Mouse (Mus musculus): ENCODE measurements at regions not wholly inside any gene's neighbourhood (a gene's known extent, or its start where the extent isn't known, plus 50 kb on each side); places are given as distances from the start of the nearest gene placed in this dataset.

DNA sequence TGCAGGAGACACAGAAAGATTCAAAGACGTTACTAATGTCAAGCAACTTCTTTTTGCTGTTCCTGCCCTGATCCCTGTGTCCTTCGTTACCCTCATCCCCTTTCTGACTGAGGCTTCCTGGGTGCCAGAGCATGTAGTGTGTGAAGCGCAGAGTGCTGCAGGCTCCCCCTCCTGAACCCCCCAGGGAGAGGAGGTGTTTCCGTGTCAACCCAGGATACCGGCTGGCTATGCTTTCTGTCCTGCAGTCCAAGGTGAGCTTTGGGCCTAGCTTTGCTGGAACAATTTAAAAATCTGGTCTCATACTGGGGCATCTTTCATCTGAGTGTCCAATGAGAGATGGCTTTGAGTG, 67.0 kb upstream of the Sept5 start:
- 0 out of 2 replicates have a peak, but pooled peaks cover 3% of the 10 kb centered on the region for H3K4me1 ChIP-seq (replicated peaks; ENCODE audit: control insufficient read depth, insufficient read depth, low read length)
- no peak overlapping the region for H3K27ac ChIP-seq (ENCODE audit: control insufficient read depth, insufficient read depth, low read length)
- H3K36me3 ChIP-seq (ENCODE audit: control insufficient read depth, insufficient read depth, low read length): no peaks in the 10 kb centered on the region
- no peak for DNase-seq
- TF ChIP-seq CTCF (IDR thresholded peaks at IDR 0.05; ENCODE audit: borderline replicate concordance, control insufficient read depth, extremely low read depth, insufficient read depth, low read length, poor library complexity): no peak
- no peak for TF ChIP-seq POLR2A (IDR thresholded peaks at IDR 0.05; ENCODE audit: control insufficient read depth, extremely low read depth, insufficient read depth, low read length, poor library complexity)
- H3K4me3 ChIP-seq (ENCODE audit: control insufficient read depth, insufficient read depth, low read length): no peak overlapping the region
- H3K27me3 ChIP-seq (ENCODE audit: control insufficient read depth, insufficient read depth, low read length): no peaks in the 10 kb centered on the region
- WGBS: 89% methylated on average over 5 of the region's 5 CpGs

DNA sequence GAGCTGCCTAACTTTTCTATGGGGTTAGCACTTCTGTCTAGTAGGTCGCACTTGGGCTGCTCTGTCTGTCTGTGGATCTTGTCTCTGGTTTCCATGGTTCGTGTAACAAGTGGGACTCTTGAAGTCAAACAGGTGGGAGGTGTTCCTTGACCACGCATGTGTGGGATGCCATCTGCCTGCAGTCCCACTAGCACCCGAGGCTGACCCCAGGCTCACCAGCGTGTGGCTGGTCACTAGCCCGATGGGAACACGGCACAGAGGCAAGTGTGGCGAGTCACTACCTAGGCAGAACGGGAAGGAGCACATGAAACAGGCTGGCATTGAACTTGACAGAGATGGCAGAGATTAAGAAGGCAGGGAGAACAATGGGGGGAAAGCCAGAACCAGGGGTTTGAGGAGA, 72.5 kb upstream of the Cldn5 start:
- Histone ChIP-seq H3K36me3 (ENCODE audit: control insufficient read depth, insufficient read depth, low read length) (no peaks in the 10 kb centered on the region), H3K27ac (ENCODE audit: control insufficient read depth, insufficient read depth, low read length) (no peak overlapping the region), H3K27me3 (ENCODE audit: control insufficient read depth, insufficient read depth, low read length) (no peaks in the 10 kb centered on the region), H3K4me3 (ENCODE audit: control insufficient read depth, insufficient read depth, low read length) (no peak overlapping the region), H3K4me1 (replicated peaks; ENCODE audit: control insufficient read depth, insufficient read depth, low read length) (peaks cover 10% of the 10 kb centered on the region)
- TF ChIP-seq POLR2A (IDR thresholded peaks at IDR 0.05; ENCODE audit: control insufficient read depth, extremely low read depth, insufficient read depth, low read length, poor library complexity): no peak
- TF ChIP-seq CTCF (IDR thresholded peaks at IDR 0.05; ENCODE audit: borderline replicate concordance, control insufficient read depth, extremely low read depth, insufficient read depth, low read length, poor library complexity): no peak
- DNase-seq: no peak
- WGBS: 69% methylated on average over 9 of the region's 9 CpGs

- TF ChIP-seq POLR2A (IDR thresholded peaks at IDR 0.05; ENCODE audit: control insufficient read depth, extremely low read depth, insufficient read depth, low read length, poor library complexity) (no peak), CTCF (IDR thresholded peaks at IDR 0.05; ENCODE audit: borderline replicate concordance, control insufficient read depth, extremely low read depth, insufficient read depth, low read length, poor library complexity) (no peak)
- no peak for DNase-seq
- 57% methylated on average over 9 of the region's 9 CpGs for WGBS
Measured at GRCm38 (mm10) chr16:18705028-18705648, 71.5 kb upstream of the Cldn5 start.

DNA sequence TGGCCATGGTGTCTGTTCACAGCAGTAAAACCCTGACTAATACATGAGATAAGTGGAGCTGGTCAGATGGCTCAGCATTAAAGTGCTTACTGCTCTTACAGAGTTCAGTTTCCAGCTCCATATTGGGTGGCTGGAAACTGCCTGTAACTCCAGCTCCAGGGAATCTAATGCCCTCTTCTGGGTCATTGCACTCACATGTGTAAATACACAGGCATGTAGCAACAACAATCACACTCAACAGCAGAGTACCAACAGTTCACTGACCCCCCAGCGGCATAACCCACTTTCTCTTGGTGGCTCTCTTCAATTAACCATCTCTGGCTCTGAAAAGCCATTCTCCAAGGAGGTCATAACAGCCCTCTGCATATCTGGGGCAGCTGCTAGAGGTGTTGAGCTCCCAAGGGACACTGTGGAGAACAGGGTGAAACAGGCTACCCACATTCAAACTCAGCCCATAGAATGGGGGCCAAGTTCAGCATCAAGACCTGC, 65.0 kb upstream of the Cldn5 start:
- no peaks in the 10 kb centered on the region for H3K27me3 ChIP-seq (ENCODE audit: control insufficient read depth, insufficient read depth, low read length)
- peaks cover 14% of the 10 kb centered on the region for H3K4me1 ChIP-seq (replicated peaks; ENCODE audit: control insufficient read depth, insufficient read depth, low read length)
- WGBS: 94% methylated on average over 1 of the region's 1 CpGs
- H3K4me3 ChIP-seq (ENCODE audit: control insufficient read depth, insufficient read depth, low read length): no peak overlapping the region
- DNase-seq: no peak
- TF ChIP-seq POLR2A (IDR thresholded peaks at IDR 0.05; ENCODE audit: control insufficient read depth, extremely low read depth, insufficient read depth, low read length, poor library complexity) (no peak), CTCF (IDR thresholded peaks at IDR 0.05; ENCODE audit: borderline replicate concordance, control insufficient read depth, extremely low read depth, insufficient read depth, low read length, poor library complexity) (no peak)
- no peak overlapping the region for H3K27ac ChIP-seq (ENCODE audit: control insufficient read depth, insufficient read depth, low read length)
- no peaks in the 10 kb centered on the region for H3K36me3 ChIP-seq (ENCODE audit: control insufficient read depth, insufficient read depth, low read length)

More at GRCm38 (mm10) chr16:18705028-18705648, 71.5 kb upstream of the Cldn5 start:
- H3K4me1 ChIP-seq (replicated peaks; ENCODE audit: control insufficient read depth, insufficient read depth, low read length): peaks cover 10% of the 10 kb centered on the region
- no peaks in the 10 kb centered on the region for H3K27me3 ChIP-seq (ENCODE audit: control insufficient read depth, insufficient read depth, low read length)
- no peaks in the 10 kb centered on the region for H3K36me3 ChIP-seq (ENCODE audit: control insufficient read depth, insufficient read depth, low read length)
- no peak overlapping the region for H3K4me3 ChIP-seq (ENCODE audit: control insufficient read depth, insufficient read depth, low read length)
- H3K27ac ChIP-seq (ENCODE audit: control insufficient read depth, insufficient read depth, low read length): no peak overlapping the region

DNA sequence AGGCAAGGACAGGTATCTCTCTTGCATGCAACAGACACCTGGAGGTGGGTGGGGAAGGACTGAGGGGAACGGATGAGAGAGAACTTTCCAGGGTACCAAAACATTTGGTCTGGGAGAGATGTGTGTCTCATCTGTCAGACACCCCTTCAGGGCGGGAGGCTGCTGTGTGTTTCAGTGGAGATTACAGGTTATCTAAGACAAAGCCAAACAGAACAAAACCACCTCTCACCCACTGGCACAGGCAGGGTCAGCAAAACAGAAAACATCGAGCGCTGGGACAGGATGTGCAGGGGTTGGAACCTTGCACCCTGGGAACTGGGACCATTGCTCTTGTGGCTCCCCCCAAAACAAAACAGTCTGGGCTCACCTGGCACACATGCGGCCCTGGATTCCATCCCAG, 63.6 kb upstream of the Cldn5 start:
- Histone ChIP-seq H3K27me3 (ENCODE audit: control insufficient read depth, insufficient read depth, low read length) (no peaks in the 10 kb centered on the region), H3K4me1 (replicated peaks; ENCODE audit: control insufficient read depth, insufficient read depth, low read length) (peaks cover 14% of the 10 kb centered on the region), H3K36me3 (ENCODE audit: control insufficient read depth, insufficient read depth, low read length) (no peaks in the 10 kb centered on the region), H3K4me3 (ENCODE audit: control insufficient read depth, insufficient read depth, low read length) (no peak overlapping the region), H3K27ac (ENCODE audit: control insufficient read depth, insufficient read depth, low read length) (peak overlapping the region; percentile 53; the same call in 1 of the 2 replicates)
- DNase-seq: no peak
- TF ChIP-seq CTCF (IDR thresholded peaks at IDR 0.05; ENCODE audit: borderline replicate concordance, control insufficient read depth, extremely low read depth, insufficient read depth, low read length, poor library complexity) (no peak), POLR2A (IDR thresholded peaks at IDR 0.05; ENCODE audit: control insufficient read depth, extremely low read depth, insufficient read depth, low read length, poor library complexity) (no peak)
- 63% methylated on average over 5 of the region's 5 CpGs for WGBS

DNA sequence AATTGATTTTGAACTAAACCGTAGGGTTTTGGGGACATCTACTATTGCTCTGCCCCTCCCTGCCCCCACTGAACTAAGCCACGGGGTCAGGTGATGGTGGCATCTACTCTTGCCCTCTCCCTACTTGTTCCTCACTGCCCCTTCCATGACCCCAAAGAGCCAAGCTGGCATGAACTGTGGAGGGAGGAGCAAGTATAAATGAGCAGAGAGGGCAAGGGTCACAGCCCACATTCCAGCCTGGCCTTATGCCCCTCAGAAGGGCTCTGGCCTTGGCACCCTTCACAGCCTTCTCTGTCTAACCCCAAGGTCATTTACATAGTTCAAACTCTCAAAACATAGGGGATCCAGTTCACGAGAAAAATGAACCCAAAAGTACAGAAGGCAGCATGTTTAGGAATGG, 61.3 kb upstream of the Cldn5 start:
- Histone ChIP-seq H3K27ac (ENCODE audit: control insufficient read depth, insufficient read depth, low read length) (no peak overlapping the region), H3K4me1 (replicated peaks; ENCODE audit: control insufficient read depth, insufficient read depth, low read length) (peaks cover 14% of the 10 kb centered on the region), H3K36me3 (ENCODE audit: control insufficient read depth, insufficient read depth, low read length) (no peaks in the 10 kb centered on the region), H3K27me3 (ENCODE audit: control insufficient read depth, insufficient read depth, low read length) (no peaks in the 10 kb centered on the region), H3K4me3 (ENCODE audit: control insufficient read depth, insufficient read depth, low read length) (no peak overlapping the region)
- no peak for DNase-seq
- 95% methylated on average over 3 of the region's 3 CpGs for WGBS
- TF ChIP-seq CTCF (IDR thresholded peaks at IDR 0.05; ENCODE audit: borderline replicate concordance, control insufficient read depth, extremely low read depth, insufficient read depth, low read length, poor library complexity) (no peak), POLR2A (IDR thresholded peaks at IDR 0.05; ENCODE audit: control insufficient read depth, extremely low read depth, insufficient read depth, low read length, poor library complexity) (no peak)

DNA sequence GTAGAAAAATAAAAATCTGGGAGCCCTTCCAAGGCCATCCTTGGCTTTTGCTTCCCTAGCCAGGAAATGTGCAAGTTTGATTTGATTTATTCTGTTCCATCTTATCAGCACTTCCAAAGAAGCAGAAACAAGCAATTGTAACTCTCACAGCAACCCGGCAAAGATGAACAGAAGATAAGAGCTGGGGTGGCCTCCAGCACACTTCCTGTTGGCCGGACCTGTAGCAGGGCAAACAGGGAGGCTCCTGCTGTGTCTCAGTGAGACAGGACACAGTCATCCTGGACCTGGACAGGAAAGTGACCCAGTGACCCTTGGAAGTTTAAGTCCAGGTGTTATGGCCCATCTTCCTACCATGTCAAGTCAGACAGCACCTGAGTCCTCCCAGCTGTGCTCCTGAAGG, 58.6 kb upstream of the Cldn5 start:
- Histone ChIP-seq H3K36me3 (ENCODE audit: control insufficient read depth, insufficient read depth, low read length) (no peaks in the 10 kb centered on the region), H3K4me1 (replicated peaks; ENCODE audit: control insufficient read depth, insufficient read depth, low read length) (peaks cover 2% of the 10 kb centered on the region), H3K27ac (ENCODE audit: control insufficient read depth, insufficient read depth, low read length) (no peak overlapping the region), H3K4me3 (ENCODE audit: control insufficient read depth, insufficient read depth, low read length) (no peak overlapping the region), H3K27me3 (ENCODE audit: control insufficient read depth, insufficient read depth, low read length) (no peaks in the 10 kb centered on the region)
- TF ChIP-seq POLR2A (IDR thresholded peaks at IDR 0.05; ENCODE audit: control insufficient read depth, extremely low read depth, insufficient read depth, low read length, poor library complexity) (no peak), CTCF (IDR thresholded peaks at IDR 0.05; ENCODE audit: borderline replicate concordance, control insufficient read depth, extremely low read depth, insufficient read depth, low read length, poor library complexity) (no peak)
- DNase-seq: no peak
- 10% methylated on average over 2 of the region's 2 CpGs for WGBS
